Mouse (Mus musculus): ENCODE results near the gene Hc. TPM values are rescaled to one million over a fixed set of nuclear protein-coding genes. Genes with fewer than 3 reads are reported as not detected.
A peak's percentile ranks its signal among the peaks of the same experiment; 100 is the strongest.

Gene Hc
- polyA plus RNA-seq, 1 experiment from 2014 or later = not detected

GRCm38 (mm10) chr2:34960966-34961365 is 100.3 kb downstream of the Hc start:
- no peaks in the 10 kb centered on the region for H3K36me3 ChIP-seq (ENCODE audit: control insufficient read depth, insufficient read depth, low read length)
- H3K27me3 ChIP-seq (ENCODE audit: control insufficient read depth, insufficient read depth, low read length) = 0 out of 2 replicates have a peak, but pooled peaks cover 2% of the 10 kb centered on the region
- H3K27ac ChIP-seq (replicated peaks; ENCODE audit: low read depth, low read length) = no peak overlapping the region
- ATAC-seq (ENCODE audit: insufficient number of reproducible peaks, low FRiP score, low TSS enrichment, low read depth) = no peak
- peak overlapping the region; percentile 34; the same call in 1 of the 2 replicates for H3K4me2 ChIP-seq (ENCODE audit: low read depth, severe bottlenecking)
- no peak overlapping the region for H3K9ac ChIP-seq (ENCODE audit: low read length)
- DNase-seq (ENCODE audit: low spot score) = no peak
- no peak overlapping the region for H3K4me3 ChIP-seq (ENCODE audit: low read depth, low read length)
- H3K4me1 ChIP-seq (ENCODE audit: control insufficient read depth, insufficient read depth, low read length) = 0 out of 2 replicates have a peak, but pooled peaks cover 3% of the 10 kb centered on the region
- 67% methylated on average over 6 of the region's 6 CpGs for WGBS
- no peaks in the 10 kb centered on the region for H3K9me3 ChIP-seq (ENCODE audit: control insufficient read depth, low read length)

- Histone ChIP-seq H3K36me3 (ENCODE audit: control insufficient read depth, insufficient read depth, low read length) (no peaks in the 10 kb centered on the region), H3K4me1 (ENCODE audit: control insufficient read depth, insufficient read depth, low read length) (0 out of 2 replicates have a peak, but pooled peaks cover under 1% of the 10 kb centered on the region), H3K9ac (ENCODE audit: low read length) (no peak overlapping the region), H3K4me3 (ENCODE audit: low read depth, low read length) (no peak overlapping the region), H3K27ac (replicated peaks; ENCODE audit: low read depth, low read length) (no peak overlapping the region), H3K9me3 (ENCODE audit: control insufficient read depth, low read length) (no peaks in the 10 kb centered on the region), H3K27me3 (ENCODE audit: control insufficient read depth, insufficient read depth, low read length) (0 out of 2 replicates have a peak, but pooled peaks cover 2% of the 10 kb centered on the region), H3K4me2 (ENCODE audit: low read depth, severe bottlenecking) (no peak overlapping the region)
- DNase-seq (ENCODE audit: low spot score) (no peak), ATAC-seq (ENCODE audit: insufficient number of reproducible peaks, low FRiP score, low TSS enrichment, low read depth) (no peak)
- 77% methylated on average over 4 of the region's 5 CpGs for WGBS
Measured at GRCm38 (mm10) chr2:34960466-34960865, 100.8 kb downstream of the Hc start.

GRCm38 (mm10) chr2:34958582-34958981 is 102.7 kb downstream of the Hc start:
- no peaks in the 10 kb centered on the region for H3K4me1 ChIP-seq (ENCODE audit: control insufficient read depth, insufficient read depth, low read length)
- H3K9ac ChIP-seq (ENCODE audit: low read length) = no peak overlapping the region
- H3K36me3 ChIP-seq (ENCODE audit: control insufficient read depth, insufficient read depth, low read length) = no peaks in the 10 kb centered on the region
- 0 out of 2 replicates have a peak, but pooled peaks cover 2% of the 10 kb centered on the region for H3K27me3 ChIP-seq (ENCODE audit: control insufficient read depth, insufficient read depth, low read length)
- H3K27ac ChIP-seq (replicated peaks; ENCODE audit: low read depth, low read length) = no peak overlapping the region
- no peak for ATAC-seq (ENCODE audit: insufficient number of reproducible peaks, low FRiP score, low TSS enrichment, low read depth)
- 88% methylated on average over 7 of the region's 7 CpGs for WGBS
- no peak overlapping the region for H3K4me3 ChIP-seq (ENCODE audit: low read depth, low read length)
- DNase-seq (ENCODE audit: low spot score) = no peak
- no peaks in the 10 kb centered on the region for H3K9me3 ChIP-seq (ENCODE audit: control insufficient read depth, low read length)
- H3K4me2 ChIP-seq (ENCODE audit: low read depth, severe bottlenecking) = no peak overlapping the region

GRCm38 (mm10) chr2:34958036-34958435 is 103.2 kb downstream of the Hc start:
- Histone ChIP-seq H3K4me2 (ENCODE audit: low read depth, severe bottlenecking) (no peak overlapping the region), H3K9me3 (ENCODE audit: control insufficient read depth, low read length) (no peaks in the 10 kb centered on the region), H3K9ac (ENCODE audit: low read length) (no peak overlapping the region), H3K4me3 (ENCODE audit: low read depth, low read length) (no peak overlapping the region), H3K4me1 (ENCODE audit: control insufficient read depth, insufficient read depth, low read length) (no peaks in the 10 kb centered on the region), H3K27ac (replicated peaks; ENCODE audit: low read depth, low read length) (no peak overlapping the region), H3K27me3 (ENCODE audit: control insufficient read depth, insufficient read depth, low read length) (0 out of 2 replicates have a peak, but pooled peaks cover 2% of the 10 kb centered on the region), H3K36me3 (ENCODE audit: control insufficient read depth, insufficient read depth, low read length) (no peaks in the 10 kb centered on the region)
- no peak for DNase-seq (ENCODE audit: low spot score)
- no peak for ATAC-seq (ENCODE audit: insufficient number of reproducible peaks, low FRiP score, low TSS enrichment, low read depth)
- WGBS = 79% methylated on average over 7 of the region's 7 CpGs

DNA sequence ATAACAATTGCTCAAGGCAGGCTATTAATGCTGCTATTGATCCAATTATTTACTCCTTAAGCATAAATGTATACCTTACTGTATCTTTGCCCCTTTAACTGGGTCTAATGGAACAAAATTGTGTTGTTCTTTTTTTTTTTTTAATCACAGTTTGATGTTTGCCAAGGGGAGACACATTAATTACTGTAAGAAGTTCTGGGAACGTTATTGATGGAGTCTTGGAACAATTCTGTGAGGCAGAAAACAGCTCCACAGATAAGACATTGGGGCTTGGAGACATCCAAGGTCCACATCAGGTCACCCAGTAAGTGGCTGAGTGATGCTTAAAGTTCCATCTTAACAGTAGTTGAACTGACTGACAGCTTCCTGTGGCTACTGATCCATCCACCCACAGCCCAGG is 103.8 kb downstream of the Hc start:
- no peak overlapping the region for H3K9ac ChIP-seq (ENCODE audit: low read length)
- no peak for DNase-seq (ENCODE audit: low spot score)
- no peak for ATAC-seq (ENCODE audit: insufficient number of reproducible peaks, low FRiP score, low TSS enrichment, low read depth)
- no peak overlapping the region for H3K27ac ChIP-seq (replicated peaks; ENCODE audit: low read depth, low read length)
- 80% methylated on average over 1 of the region's 1 CpGs for whole genome bisulfite sequencing
- H3K4me1 ChIP-seq (ENCODE audit: control insufficient read depth, insufficient read depth, low read length) = no peaks in the 10 kb centered on the region
- H3K36me3 ChIP-seq (ENCODE audit: control insufficient read depth, insufficient read depth, low read length) = no peaks in the 10 kb centered on the region
- 0 out of 2 replicates have a peak, but pooled peaks cover 2% of the 10 kb centered on the region for H3K27me3 ChIP-seq (ENCODE audit: control insufficient read depth, insufficient read depth, low read length)
- H3K4me2 ChIP-seq (ENCODE audit: low read depth, severe bottlenecking) = no peak overlapping the region
- H3K4me3 ChIP-seq (ENCODE audit: low read depth, low read length) = no peak overlapping the region
- H3K9me3 ChIP-seq (ENCODE audit: control insufficient read depth, low read length) = no peaks in the 10 kb centered on the region

GRCm38 (mm10) chr2:34956941-34957340 is 104.3 kb downstream of the Hc start:
- no peak overlapping the region for H3K9ac ChIP-seq (ENCODE audit: low read length)
- H3K36me3 ChIP-seq (ENCODE audit: control insufficient read depth, insufficient read depth, low read length) = no peaks in the 10 kb centered on the region
- 0 out of 2 replicates have a peak, but pooled peaks cover 2% of the 10 kb centered on the region for H3K27me3 ChIP-seq (ENCODE audit: control insufficient read depth, insufficient read depth, low read length)
- H3K4me1 ChIP-seq (ENCODE audit: control insufficient read depth, insufficient read depth, low read length) = no peaks in the 10 kb centered on the region
- H3K27ac ChIP-seq (replicated peaks; ENCODE audit: low read depth, low read length) = no peak overlapping the region
- no peak overlapping the region for H3K4me3 ChIP-seq (ENCODE audit: low read depth, low read length)
- WGBS = 69% methylated on average over 5 of the region's 5 CpGs
- DNase-seq (ENCODE audit: low spot score) (no peak), ATAC-seq (ENCODE audit: insufficient number of reproducible peaks, low FRiP score, low TSS enrichment, low read depth) (no peak)
- H3K4me2 ChIP-seq (ENCODE audit: low read depth, severe bottlenecking) = no peak overlapping the region
- H3K9me3 ChIP-seq (ENCODE audit: control insufficient read depth, low read length) = no peaks in the 10 kb centered on the region

- H3K9me3 ChIP-seq (ENCODE audit: control insufficient read depth, low read length) = no peaks in the 10 kb centered on the region
- H3K9ac ChIP-seq (ENCODE audit: low read length) = no peak overlapping the region
- H3K4me1 ChIP-seq (ENCODE audit: control insufficient read depth, insufficient read depth, low read length) = no peaks in the 10 kb centered on the region
- H3K36me3 ChIP-seq (ENCODE audit: control insufficient read depth, insufficient read depth, low read length) = no peaks in the 10 kb centered on the region
- no peak overlapping the region for H3K4me2 ChIP-seq (ENCODE audit: low read depth, severe bottlenecking)
- H3K4me3 ChIP-seq (ENCODE audit: low read depth, low read length) = no peak overlapping the region
- ATAC-seq (ENCODE audit: insufficient number of reproducible peaks, low FRiP score, low TSS enrichment, low read depth) (no peak), DNase-seq (ENCODE audit: low spot score) (no peak)
- H3K27ac ChIP-seq (replicated peaks; ENCODE audit: low read depth, low read length) = no peak overlapping the region
- H3K27me3 ChIP-seq (ENCODE audit: control insufficient read depth, insufficient read depth, low read length) = no peaks in the 10 kb centered on the region
Measured at GRCm38 (mm10) chr2:34954344-34954743, 106.9 kb downstream of the Hc start.

- ATAC-seq (ENCODE audit: insufficient number of reproducible peaks, low FRiP score, low TSS enrichment, low read depth) (no peak), DNase-seq (ENCODE audit: low spot score) (no peak)
- Histone ChIP-seq H3K9ac (ENCODE audit: low read length) (no peak overlapping the region), H3K4me3 (ENCODE audit: low read depth, low read length) (no peak overlapping the region), H3K36me3 (ENCODE audit: control insufficient read depth, insufficient read depth, low read length) (no peaks in the 10 kb centered on the region), H3K4me1 (ENCODE audit: control insufficient read depth, insufficient read depth, low read length) (no peaks in the 10 kb centered on the region), H3K27ac (replicated peaks; ENCODE audit: low read depth, low read length) (no peak overlapping the region), H3K4me2 (ENCODE audit: low read depth, severe bottlenecking) (no peak overlapping the region), H3K27me3 (ENCODE audit: control insufficient read depth, insufficient read depth, low read length) (no peaks in the 10 kb centered on the region), H3K9me3 (ENCODE audit: control insufficient read depth, low read length) (no peaks in the 10 kb centered on the region)
- 69% methylated on average over 2 of the region's 2 CpGs for WGBS
Measured at GRCm38 (mm10) chr2:34953547-34954116, 107.6 kb downstream of the Hc start.

GRCm38 (mm10) chr2:34953018-34953417 is 108.2 kb downstream of the Hc start:
- Histone ChIP-seq H3K9me3 (ENCODE audit: control insufficient read depth, low read length) (no peaks in the 10 kb centered on the region), H3K4me3 (ENCODE audit: low read depth, low read length) (no peak overlapping the region), H3K27me3 (ENCODE audit: control insufficient read depth, insufficient read depth, low read length) (no peaks in the 10 kb centered on the region), H3K27ac (replicated peaks; ENCODE audit: low read depth, low read length) (no peak overlapping the region), H3K9ac (ENCODE audit: low read length) (no peak overlapping the region), H3K36me3 (ENCODE audit: control insufficient read depth, insufficient read depth, low read length) (no peaks in the 10 kb centered on the region), H3K4me1 (ENCODE audit: control insufficient read depth, insufficient read depth, low read length) (no peaks in the 10 kb centered on the region), H3K4me2 (ENCODE audit: low read depth, severe bottlenecking) (no peak overlapping the region)
- DNase-seq (ENCODE audit: low spot score) (no peak), ATAC-seq (ENCODE audit: insufficient number of reproducible peaks, low FRiP score, low TSS enrichment, low read depth) (no peak)
- WGBS = 75% methylated on average over 4 of the region's 4 CpGs
